Mouse (Mus musculus): ENCODE results near the gene Mospd3. TPM values are rescaled to one million over a fixed set of nuclear protein-coding genes. Genes with fewer than 3 reads are reported as not detected.

Gene Mospd3
- polyA plus RNA-seq, 1 experiment from 2014 or later: 65.4 TPM

GRCm38 (mm10) chr5:137583670-137584169 is 17.1 kb downstream of the Mospd3 start:
- DNase-seq (ENCODE audit: low read depth, low spot score): no peak

GRCm38 (mm10) chr5:137582702-137583101 is 18.2 kb downstream of the Mospd3 start:
- peaks cover 5% of the 10 kb centered on the region for H3K27me3 ChIP-seq
- ATAC-seq: no peak
- TF ChIP-seq CTCF (IDR thresholded peaks at IDR 0.05): no peak
- CTCF ChIA-PET: no interaction called here
- in situ Hi-C loops (cut with MboI; ENCODE audit: low pct_unique_long_range_greater_than_20kb): no loop called here
- DNase-seq (ENCODE audit: low read depth, low spot score): no peak
- POLR2A ChIA-PET: no interaction called here

More at GRCm38 (mm10) chr5:137583670-137584169, 17.1 kb downstream of the Mospd3 start:
- ChIA-PET POLR2A (no interaction called here), CTCF (no interaction called here)
- in situ Hi-C loops (cut with MboI; ENCODE audit: low pct_unique_long_range_greater_than_20kb): no loop called here
- no peak for TF ChIP-seq CTCF (IDR thresholded peaks at IDR 0.05)
- ATAC-seq: no peak
- peaks cover 5% of the 10 kb centered on the region for H3K27me3 ChIP-seq

- no peak for TF ChIP-seq CTCF (IDR thresholded peaks at IDR 0.05)
- ChIA-PET POLR2A (no interaction called here), CTCF (no interaction called here)
- in situ Hi-C loops (cut with MboI; ENCODE audit: low pct_unique_long_range_greater_than_20kb): no loop called here
- ATAC-seq (no peak), DNase-seq (ENCODE audit: low read depth, low spot score) (no peak)
- peaks cover 5% of the 10 kb centered on the region for H3K27me3 ChIP-seq
Measured at GRCm38 (mm10) chr5:137580246-137580645, 20.6 kb downstream of the Mospd3 start.

- H3K27me3 ChIP-seq: peaks cover 10% of the 10 kb centered on the region
- CTCF ChIA-PET: interaction anchor here (1.0 kb wide), 1 partner anchor 14 kb away, joined by 3 read pairs; no protein-coding TSS in a partner anchor
- DNase-seq (ENCODE audit: low read depth, low spot score): no peak
- in situ Hi-C loops (cut with MboI; ENCODE audit: low pct_unique_long_range_greater_than_20kb): loop anchor here (25.0 kb wide), 1 partner anchor 762 kb away; no protein-coding TSS in a partner anchor
- ATAC-seq: no peak
- no peak for TF ChIP-seq CTCF (IDR thresholded peaks at IDR 0.05)
- POLR2A ChIA-PET: no interaction called here
Measured at GRCm38 (mm10) chr5:137574470-137574901, 26.4 kb downstream of the Mospd3 start.

GRCm38 (mm10) chr5:137570691-137571586 is 29.9 kb downstream of the Mospd3 start:
- ATAC-seq (no peak), DNase-seq (ENCODE audit: low read depth, low spot score) (no peak)
- ChIA-PET POLR2A (no interaction called here), CTCF (no interaction called here)
- TF ChIP-seq CTCF (IDR thresholded peaks at IDR 0.05): no peak
- in situ Hi-C loops (cut with MboI; ENCODE audit: low pct_unique_long_range_greater_than_20kb): loop anchor here (25.0 kb wide), 1 partner anchor 759 kb away; no protein-coding TSS in a partner anchor
- peaks cover 18% of the 10 kb centered on the region for H3K27me3 ChIP-seq

GRCm38 (mm10) chr5:137570181-137570580 is 30.7 kb downstream of the Mospd3 start:
- TF ChIP-seq CTCF (IDR thresholded peaks at IDR 0.05): no peak
- in situ Hi-C loops (cut with MboI; ENCODE audit: low pct_unique_long_range_greater_than_20kb): loop anchor here (25.0 kb wide), 1 partner anchor 758 kb away; no protein-coding TSS in a partner anchor
- peaks cover 18% of the 10 kb centered on the region for H3K27me3 ChIP-seq
- ChIA-PET CTCF (no interaction called here), POLR2A (no interaction called here)
- no peak for ATAC-seq
- DNase-seq (ENCODE audit: low read depth, low spot score): no peak

GRCm38 (mm10) chr5:137569665-137570064 is 31.2 kb downstream of the Mospd3 start, which contains the start of gene Tfr2:
Gene Tfr2 (plus strand): TSS chr5:137569840.
- CTCF ChIA-PET: interaction anchor here (0.5 kb wide), 1 partner anchor 198 kb away, joined by 3 read pairs; no protein-coding TSS in a partner anchor
- in situ Hi-C loops (cut with MboI; ENCODE audit: low pct_unique_long_range_greater_than_20kb): loop anchor here (10.0 to 25.0 kb wide), 2 partner anchors 425 to 757 kb away; partner anchors contain the start of gene Muc3
- peaks cover 17% of the 10 kb centered on the region for H3K27me3 ChIP-seq
- POLR2A ChIA-PET: no interaction called here
- peak; percentile 23 for ATAC-seq
- no peak for TF ChIP-seq CTCF (IDR thresholded peaks at IDR 0.05)
- no peak for DNase-seq (ENCODE audit: low read depth, low spot score)

- DNase-seq (ENCODE audit: low read depth, low spot score) (no peak), ATAC-seq (no peak)
- H3K27me3 ChIP-seq: peaks cover 11% of the 10 kb centered on the region
- ChIA-PET CTCF (interaction anchor here (0.5 kb wide), 1 partner anchor 199 kb away, joined by 3 read pairs; no protein-coding TSS in a partner anchor), POLR2A (interaction anchor here (0.6 kb wide), 1 partner anchor 26 kb away, joined by 4 read pairs; no protein-coding TSS in a partner anchor)
- in situ Hi-C loops (cut with MboI; ENCODE audit: low pct_unique_long_range_greater_than_20kb): loop anchor here (10.0 to 25.0 kb wide), 2 partner anchors 424 to 757 kb away; partner anchors contain the start of gene Muc3
- TF ChIP-seq CTCF (IDR thresholded peaks at IDR 0.05): no peak
Measured at GRCm38 (mm10) chr5:137569031-137569430, 31.8 kb downstream of the Mospd3 start.

GRCm38 (mm10) chr5:137568223-137568798 is 32.5 kb downstream of the Mospd3 start:
- no peak for DNase-seq (ENCODE audit: low read depth, low spot score)
- no peak for ATAC-seq
- in situ Hi-C loops (cut with MboI; ENCODE audit: low pct_unique_long_range_greater_than_20kb): loop anchor here (10.0 to 25.0 kb wide), 2 partner anchors 424 to 756 kb away; partner anchors contain the start of gene Muc3
- no peak for TF ChIP-seq CTCF (IDR thresholded peaks at IDR 0.05)
- ChIA-PET CTCF (no interaction called here), POLR2A (interaction anchor here (0.6 kb wide), 1 partner anchor 25 kb away, joined by 4 read pairs; no protein-coding TSS in a partner anchor)
- peaks cover 7% of the 10 kb centered on the region for H3K27me3 ChIP-seq

- no peak for DNase-seq (ENCODE audit: low read depth, low spot score)
- CTCF ChIA-PET: no interaction called here
- TF ChIP-seq CTCF (IDR thresholded peaks at IDR 0.05): no peak
- POLR2A ChIA-PET: interaction anchor here (0.6 kb wide), 1 partner anchor 10 kb away, joined by 3 read pairs; no protein-coding TSS in a partner anchor
- ATAC-seq: no peak
- in situ Hi-C loops (cut with MboI; ENCODE audit: low pct_unique_long_range_greater_than_20kb): loop anchor here (10.0 to 25.0 kb wide), 2 partner anchors 422 to 754 kb away; partner anchors contain the start of gene Muc3
- peaks cover 16% of the 10 kb centered on the region for H3K27me3 ChIP-seq
Measured at GRCm38 (mm10) chr5:137566416-137566815, 34.4 kb downstream of the Mospd3 start.

Measured in Patski (cell line).